Mouse (Mus musculus): ENCODE measurements around the gene Pigt.

Pigt gene

DNA sequence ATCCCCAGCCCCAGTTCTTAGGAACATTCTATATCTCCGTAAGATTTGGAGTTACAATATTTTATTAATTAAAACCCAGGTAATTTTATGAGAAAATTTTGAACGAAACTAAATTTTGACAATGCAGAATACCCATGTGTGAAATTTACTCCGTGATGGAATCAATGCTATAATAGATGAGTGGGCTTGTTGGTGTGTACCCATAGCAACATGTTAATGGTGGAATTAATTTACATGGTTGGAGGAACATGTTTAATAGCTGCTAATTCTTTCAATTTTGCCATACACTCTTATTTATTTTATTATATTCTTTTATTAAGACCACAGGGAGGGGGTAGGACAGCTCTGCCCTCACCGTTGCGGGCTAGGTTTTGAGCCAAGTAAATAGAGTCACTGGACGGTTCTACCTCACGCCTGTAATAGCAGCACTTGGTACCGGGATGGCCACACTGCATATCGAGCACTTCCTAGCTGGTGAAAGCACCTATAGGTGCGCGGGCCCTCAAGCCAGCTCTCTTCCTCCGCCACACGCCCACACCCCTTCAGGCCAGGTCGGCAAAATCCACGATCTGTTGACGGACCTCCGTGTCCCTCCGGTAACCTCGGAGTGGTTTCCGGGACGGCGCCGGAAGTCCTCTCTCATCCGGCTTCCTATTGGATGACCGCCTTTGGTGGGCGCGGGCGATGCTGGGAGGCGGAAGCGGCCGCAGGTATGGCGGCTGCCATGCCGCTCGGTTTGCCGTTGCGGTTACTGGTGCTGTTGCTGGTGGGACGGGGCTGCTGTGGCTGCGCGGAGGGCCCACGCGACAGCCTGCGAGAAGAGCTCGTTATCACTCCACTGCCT, at the start of gene Pigt:
Gene Pigt, plus strand, starts transcription at position 674 of the 844 bp plus-strand sequence.
- peak; percentile 90 to 94 for DNase-seq

DNA sequence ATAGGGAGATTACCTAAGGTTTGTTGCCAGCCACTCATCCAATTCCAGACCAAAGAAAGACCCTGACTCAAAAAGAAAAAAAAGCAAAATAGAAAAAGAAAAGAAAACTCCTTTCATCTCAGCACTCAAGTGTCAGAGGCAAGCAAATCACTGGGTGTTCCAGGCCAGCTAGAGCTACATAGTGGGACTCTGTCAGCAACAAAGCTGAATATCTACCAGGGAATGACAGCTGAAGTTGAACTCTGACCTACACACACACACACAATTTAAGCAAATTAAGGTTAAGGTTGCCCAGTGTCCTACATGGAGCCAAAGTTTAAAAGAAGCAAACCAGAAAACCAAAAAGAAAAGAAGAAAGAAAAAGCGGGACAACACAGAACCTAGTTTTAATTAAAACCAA, 49.2 kb upstream of the Pigt start:
- DNase-seq: no peak

DNA sequence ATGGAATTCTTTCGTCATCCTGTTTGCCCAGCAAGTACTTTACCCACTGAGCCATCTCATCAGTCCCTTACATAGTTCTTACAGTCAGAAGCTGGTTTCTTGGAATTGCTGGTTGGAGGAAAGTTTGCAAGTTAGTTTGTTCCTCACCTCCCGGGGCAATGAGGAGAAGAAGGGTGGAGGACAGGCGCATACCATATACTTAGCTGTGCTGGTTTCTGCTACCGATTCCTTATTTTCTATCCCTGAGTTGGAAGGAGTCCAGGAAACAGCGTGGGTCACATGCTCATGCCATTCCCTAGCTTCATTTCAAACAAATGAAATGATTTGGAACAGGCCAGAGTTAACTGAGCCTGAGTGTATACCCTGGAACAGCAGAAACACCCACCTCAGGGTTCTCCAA, 48.4 kb upstream of the Pigt start:
- no peak for DNase-seq

DNA sequence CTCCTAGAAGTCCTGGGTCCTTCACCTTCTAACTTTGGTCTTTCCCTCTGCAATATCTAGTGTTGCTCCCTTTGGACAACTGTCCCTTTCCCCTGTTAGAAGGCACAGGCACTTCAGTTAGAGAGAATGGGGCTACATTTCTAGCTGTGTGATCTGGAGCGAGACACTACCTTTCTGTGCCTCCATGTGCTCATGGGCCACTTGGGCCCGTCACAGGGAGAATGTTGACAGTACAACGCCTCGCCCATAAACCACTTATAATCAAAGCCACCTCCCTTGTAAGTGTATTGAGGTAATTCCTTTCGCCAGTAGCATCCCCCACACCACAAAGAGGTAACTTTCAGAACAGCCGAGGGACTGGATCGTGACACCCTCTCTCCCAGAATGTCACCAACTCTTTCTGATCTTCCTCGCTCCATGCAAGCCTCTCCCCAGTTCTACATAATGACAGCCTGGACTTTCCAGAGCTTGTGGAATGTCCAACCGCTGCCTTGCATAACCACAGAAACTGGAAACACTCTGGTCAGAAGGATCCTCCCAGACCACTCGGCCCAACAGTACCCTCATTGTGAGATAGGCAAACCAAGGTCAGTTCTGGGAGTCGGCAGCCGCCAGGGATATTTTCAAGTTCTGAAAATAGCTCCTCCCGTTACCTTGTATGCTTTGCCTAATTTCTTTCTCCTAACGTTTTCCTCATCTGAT, 47.8 kb upstream of the Pigt start:
- DNase-seq: no peak

DNA sequence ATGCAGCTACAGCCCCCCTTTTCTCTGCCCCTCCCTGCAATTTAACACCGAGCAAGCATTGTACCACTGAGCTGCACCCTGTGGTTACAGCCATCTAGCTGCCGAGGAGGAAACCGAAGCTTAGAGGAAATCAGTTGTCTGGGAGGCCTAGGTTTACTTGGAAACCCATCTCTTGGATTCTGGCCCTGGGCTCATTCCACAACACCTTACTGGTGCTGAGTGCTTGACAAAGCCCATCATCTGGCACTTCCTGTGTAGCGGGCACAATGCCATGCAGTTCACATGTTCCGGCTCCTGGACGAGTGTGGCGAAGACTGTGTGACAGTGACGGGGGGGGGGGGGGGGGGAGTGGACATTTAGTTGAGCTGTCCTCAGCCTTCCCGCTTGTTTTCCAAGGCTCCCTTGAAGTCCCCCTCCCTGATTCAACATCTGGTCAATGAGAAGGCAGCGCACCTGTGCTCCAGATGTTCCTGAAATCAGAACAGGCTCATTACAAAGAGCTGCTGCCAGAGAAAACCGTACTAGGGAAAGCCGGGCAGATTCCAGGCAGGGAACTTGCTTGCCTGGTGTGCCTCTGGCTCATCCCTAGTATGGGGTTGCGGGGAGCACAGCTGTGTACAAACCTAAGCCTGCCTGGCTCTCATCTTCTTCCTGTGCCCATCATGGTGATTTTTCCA, 45.2 kb upstream of the Pigt start:
- no peak for DNase-seq

DNA sequence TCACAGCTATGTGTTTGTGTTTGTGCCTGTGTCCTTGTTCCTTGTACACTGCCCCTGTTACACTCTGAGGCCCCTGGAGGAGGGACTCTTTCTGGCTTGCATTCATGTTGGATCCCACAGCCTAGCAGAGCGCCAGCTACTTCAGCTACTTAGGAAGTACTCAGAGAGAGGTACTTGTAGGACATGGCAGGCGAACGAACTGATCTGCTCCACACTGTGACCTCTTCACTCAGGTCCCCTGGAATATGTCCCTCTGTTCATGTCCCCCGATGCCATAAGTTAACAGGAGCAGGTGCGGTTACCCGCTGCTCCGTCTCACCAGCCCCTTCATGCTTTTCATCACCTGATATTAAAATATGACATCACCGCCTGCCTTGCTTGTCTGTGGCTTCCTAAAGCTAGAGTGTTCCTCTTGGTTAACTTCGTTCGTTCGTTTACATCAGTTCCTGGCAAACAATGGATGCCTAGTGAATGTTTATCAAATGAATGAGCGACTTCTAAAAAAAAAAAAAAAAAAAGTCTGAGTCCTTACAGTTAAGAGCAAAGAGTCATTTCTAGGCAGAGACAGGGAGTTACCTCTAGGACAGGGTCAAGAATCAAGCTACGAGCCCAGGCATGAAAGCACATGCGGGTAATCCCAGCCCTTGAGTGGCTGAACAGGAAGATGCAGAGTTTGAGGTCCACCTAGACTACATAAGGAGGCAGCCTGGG, 44.1 kb upstream of the Pigt start:
- no peak for DNase-seq

DNA sequence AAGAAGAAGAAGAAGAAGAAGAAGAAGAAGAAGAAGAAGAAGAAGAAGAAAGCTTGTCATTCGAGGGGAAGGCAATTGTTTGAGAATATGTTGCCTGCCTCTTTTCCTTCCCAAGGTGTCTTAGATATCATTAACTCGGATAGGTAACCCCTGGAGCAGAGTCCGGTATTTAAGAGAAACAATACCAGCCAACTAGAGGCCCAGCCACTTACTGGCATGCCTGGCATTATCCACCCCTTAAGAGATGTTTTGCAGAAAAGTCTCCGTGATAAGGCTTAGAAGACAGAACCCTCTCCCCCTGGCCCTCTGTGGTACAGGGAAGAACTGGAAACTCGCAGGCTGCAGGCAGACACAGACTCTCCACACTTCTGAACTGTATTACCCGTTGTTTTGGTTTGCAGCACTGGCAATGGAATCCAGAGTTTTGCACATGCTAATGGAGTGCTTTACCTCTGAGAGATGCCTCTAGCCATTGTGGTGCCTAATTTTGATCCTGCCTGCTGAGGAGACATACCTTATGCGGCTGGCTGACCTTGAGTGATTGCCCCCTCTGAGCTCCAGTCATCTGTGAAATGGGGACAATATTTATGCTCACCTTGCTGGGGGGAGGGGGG, 43.3 kb upstream of the Pigt start:
- DNase-seq: no peak

DNA sequence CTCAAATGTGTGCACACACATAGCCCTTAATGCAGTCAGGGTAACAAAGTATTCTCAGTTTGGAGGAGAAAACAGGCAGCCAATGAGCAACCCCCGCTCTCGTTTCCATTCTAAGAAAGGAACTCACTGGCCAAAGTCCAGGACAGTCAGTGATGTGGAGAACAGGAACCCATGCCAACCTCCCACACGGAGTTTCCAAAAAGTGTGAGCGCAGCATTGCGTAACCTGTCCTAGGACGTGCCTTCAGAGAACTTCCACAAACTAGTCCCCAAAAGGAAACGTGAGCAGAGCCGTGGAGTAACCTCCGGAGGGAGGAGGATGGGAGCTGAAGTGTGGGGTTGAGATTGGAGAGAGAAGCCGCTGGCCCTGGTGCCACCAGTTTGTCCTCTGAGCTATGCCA, 42.5 kb upstream of the Pigt start:
- no peak for DNase-seq

DNA sequence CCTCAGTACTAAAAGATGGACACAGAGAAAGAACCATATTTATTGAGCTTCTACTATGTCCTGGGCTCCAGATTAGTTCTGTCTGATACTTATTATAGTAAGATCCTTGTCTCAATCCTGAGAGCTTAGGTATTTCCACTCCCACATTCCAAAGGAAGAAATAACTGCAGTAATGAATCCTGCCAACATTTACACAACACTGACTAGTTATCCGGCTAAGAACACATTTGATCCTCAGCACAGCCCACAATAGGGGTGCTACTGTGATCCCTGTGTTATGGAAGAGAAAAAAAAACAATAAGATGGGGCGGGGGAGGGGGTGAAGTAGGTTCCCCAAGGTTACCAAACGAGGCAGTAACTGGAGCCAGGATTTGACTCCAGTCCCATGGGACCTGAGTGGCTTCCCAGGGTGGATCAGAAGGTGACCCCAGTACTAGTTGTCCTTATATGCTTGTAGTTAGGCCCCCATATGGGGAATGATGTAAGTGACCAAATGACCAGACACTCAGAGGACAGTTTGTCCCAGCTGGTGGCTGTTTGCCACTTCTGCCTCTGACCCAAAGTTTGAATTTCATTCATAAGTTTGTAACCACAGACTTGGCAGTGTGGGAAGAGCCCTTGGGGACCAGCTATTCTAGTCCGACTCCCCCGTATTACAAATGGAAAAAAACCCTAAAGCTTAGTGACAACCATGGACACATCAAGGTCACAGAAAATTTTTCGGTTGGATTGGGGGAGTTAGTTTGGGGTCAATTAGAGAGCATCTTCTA, 41.7 kb upstream of the Pigt start:
- no peak for DNase-seq

DNA sequence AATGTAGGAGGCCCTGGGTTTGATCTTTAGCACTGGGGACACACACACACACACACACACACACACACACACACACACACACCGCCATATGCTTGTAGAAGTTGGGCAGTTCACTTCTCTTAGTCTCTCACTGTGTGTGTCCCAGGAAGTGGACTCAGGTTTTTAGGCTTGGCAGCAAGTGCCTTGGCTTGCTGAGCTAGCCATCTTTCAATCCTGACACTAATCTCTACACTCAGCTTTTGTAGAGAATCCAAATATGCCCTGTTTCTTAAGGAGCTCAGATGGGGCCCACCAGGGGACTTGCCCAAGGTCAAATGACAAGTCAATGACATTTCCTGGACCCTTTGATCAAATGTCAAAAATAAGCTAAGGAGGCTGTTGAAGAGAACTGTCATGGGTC, 40.9 kb upstream of the Pigt start:
- no peak for DNase-seq

DNA sequence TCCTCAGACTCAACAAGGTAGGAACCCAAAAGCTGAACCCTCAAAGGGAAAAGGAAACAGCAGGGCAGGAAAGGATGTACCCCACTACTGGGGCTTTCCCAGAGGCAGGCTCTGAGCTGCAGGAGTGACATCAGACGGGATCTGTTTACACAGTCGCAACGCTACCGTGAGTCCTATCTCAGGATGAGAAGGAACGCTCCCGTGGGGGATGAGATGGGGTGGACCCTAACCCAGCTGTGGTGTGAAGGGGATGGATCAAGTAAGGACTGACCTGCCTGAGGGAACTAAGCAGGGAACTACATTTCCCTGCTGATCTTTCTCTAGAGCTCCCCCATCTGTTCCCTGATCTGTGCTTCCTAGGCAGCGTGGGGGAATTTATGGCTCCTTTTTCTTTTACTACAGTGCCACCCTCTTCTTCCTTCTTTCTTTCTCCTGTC, 40.4 kb upstream of the Pigt start, which contains the start of gene Sys1:
Gene Sys1, plus strand, starts transcription at position 101 of the 437 bp plus-strand sequence.
- no peak for DNase-seq

DNA sequence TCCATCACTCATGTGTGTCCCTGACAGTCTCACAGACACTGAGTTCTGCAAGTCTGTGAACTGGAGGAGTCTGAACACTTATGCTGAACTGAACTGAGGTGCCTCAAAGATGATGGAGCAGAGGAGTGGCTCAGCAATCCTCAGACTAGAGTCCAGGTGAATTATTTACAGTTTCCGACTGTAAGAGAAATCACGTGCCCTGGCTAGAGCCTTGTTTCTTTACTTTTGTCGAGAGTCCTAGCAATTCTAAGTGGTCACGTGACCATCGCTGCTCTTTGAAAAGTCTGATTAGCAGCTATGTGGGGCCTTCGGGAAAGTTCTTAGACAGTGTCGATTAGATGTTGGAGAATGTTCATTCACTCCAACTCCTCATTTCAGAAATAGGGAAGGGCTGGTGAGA, 39.4 kb upstream of the Pigt start:
- DNase-seq: no peak

DNA sequence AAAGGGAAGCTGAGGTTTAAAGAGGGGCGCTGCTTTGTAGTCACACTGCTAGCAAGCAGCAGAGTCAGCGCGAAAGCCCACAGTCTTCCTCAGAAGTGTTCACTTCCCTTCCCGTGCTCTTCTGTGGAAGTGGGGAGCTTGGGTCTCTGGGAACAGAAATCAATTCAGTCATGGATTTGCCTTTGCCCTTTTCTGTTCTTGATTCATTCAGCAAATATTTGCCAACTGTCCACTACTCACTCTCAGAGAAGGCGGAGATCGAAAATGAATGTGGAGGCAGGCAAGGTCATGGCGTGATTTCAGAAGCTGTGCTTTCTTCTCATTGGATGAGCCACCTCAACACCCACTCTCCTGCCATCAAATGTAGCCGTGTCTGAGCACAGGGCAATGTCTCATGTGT, 38.8 kb upstream of the Pigt start:
- no peak for DNase-seq

DNA sequence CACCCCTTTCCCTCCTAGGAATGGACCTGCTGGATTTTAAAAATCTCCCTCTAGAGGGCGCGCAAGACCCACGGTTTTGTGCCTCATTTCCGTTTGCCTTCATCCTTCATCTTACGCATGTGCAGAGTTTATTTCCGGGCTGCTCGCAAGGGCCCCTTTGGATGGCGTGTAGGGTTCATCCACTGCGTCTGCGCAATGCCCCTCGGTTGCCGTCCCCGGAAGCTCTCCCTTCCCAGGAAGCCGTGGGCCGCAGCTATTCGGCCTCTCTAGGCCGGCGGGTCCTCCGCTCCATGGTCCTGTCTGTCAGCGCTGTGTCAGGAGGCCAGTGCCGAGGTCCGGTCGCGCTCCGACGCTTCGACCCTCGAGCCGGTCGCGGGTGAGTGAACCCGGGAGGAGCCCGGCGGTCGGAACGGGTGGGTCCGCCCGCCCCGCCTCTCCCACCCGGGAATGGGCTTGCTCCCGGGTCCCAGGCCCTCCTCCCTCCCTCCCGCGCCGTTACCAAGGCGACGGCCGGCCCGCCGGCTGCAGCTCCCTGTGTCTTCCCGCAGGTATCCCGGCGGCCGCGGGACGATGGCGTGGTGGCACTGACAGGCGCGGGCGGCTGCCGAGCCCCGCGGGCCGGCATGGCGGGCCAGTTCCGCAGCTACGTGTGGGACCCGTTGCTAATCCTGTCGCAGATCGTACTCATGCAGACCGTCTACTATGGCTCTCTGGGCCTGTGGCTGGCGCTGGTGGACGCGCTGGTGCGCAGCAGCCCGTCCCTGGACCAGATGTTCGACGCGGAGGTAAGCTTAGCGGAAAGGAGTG, 36.4 kb upstream of the Pigt start, which contains the start of gene Gm20458:
Gene Gm20458, plus strand, starts transcription at position 223 of the 807 bp plus-strand sequence.
- DNase-seq: peak; percentile 96

DNA sequence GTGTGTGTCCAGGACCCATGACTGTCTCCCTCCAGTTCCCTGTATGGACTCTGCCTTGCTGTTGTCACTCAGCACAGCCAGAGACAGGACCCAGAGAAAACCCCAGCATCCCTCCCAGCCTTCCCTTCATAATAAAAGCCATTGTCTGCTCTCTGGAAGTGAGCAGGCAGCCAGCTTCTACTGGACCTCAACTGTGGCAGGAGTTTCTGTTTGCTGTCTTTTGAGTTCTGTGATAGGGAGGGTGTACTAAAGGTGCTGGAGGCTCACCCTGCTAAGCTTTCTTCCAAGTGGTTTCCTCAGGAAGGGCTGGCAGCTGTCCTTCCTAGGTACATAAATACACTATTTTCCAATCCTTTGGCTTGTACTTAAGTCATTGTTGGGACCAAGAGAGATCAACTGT, 32.2 kb upstream of the Pigt start:
- DNase-seq: no peak

DNA sequence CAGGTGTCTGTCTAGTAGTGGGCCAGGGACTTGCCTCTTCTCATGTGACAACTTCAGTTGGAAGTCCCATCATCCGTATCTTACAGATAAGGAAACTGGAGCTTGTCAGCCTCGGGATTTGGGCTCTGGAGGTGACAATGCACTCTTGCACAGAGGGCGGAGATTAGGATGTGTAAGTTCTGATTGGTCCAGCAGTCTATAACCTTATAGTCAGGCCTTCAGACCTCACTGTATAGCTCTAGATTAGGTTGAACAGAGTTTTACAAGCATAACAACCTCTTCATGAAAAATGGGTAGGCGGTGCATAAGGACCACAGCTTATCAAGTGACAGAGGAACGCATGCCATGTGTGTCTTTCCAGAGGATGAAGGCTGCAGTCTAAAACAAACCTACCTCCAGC, 30.5 kb upstream of the Pigt start:
- no peak for DNase-seq

DNA sequence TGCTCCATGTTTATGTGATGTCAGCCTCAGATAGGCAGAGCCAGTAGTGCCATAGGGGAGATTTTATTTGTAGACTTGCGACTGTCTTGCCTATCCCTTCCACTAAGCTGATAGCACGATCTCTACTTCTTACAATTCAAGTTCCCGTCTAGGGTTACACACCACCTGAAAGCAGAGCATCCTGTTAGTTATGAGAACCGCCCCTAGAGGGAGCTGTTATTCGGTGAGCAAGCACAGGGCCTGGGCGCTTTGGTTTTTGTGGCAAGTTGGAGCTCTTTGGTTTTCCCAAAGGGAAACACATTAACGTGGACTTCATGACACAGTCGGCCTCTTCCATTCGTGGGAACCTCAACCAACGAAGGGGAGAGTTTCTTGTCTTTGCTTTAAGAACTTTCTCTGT, 27.1 kb upstream of the Pigt start:
- DNase-seq: peak; percentile 48 to 74

DNA sequence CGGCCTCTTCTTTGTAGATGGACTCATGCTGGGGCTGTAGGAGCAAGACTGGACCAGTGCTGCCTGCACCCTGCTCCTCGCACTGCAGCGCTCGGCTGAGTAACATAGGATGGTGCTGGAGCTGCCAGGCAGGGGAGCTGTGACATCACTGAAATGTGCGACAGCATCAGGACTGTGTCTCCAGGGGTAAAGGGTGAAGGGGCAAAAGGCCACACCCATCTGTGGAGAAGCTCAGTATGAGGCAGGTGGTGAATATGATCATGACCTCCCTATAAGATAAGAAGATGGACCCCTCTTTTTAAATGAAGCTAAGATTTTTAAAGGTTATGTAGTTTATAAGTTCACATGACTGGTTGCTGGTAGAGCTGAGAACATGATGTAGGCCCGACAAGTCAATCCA, 23.7 kb upstream of the Pigt start, which contains the start of gene Trp53tg5:
Gene Trp53tg5, minus strand, starts transcription at position 101 of the 400 bp plus-strand sequence.
- DNase-seq: no peak

DNA sequence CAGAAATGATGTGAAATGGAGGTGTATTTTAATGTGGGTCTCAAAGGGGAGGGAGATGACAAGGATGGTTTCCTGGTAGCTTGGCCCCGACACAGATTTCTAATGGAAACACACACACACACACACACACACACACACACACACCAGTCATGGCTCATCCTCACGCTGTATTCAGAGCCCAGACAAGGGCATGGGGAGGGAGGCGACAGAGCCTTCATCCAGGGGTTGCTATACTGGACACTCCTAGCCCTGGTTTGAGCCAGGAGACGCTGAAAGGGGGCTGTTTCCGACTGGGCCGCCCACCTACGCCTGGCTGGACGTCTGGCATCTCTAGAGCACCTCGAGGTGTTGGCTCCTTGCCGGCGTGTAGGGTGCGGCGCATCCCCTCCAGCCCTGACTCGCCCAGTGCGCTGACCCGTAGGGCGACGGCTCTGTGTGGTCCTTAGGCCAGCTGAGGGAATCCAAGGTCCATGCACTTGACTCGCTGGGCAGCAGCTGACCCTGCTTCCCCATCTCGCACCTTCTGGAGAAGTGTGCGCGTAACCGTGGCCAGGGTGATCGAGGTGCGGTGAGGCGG, 11.6 kb upstream of the Pigt start, which contains the start of gene Dbndd2:
Gene Dbndd2, plus strand, starts transcription at position 426 of the 577 bp plus-strand sequence.
- no peak for DNase-seq

All from cerebellum, postnatal 25 days (tissue).